Mouse (Mus musculus): ENCODE data around the gene Dst.

Gene Dst

GRCm38 (mm10) chr1:33989643-33990042 lies 81.6 kb downstream of the Dst start:
- DNase-seq: no peak

- no peak for DNase-seq
These were observed 83.0 kb downstream of the Dst start for GRCm38 (mm10) chr1:33991067-33991466.

DNA sequence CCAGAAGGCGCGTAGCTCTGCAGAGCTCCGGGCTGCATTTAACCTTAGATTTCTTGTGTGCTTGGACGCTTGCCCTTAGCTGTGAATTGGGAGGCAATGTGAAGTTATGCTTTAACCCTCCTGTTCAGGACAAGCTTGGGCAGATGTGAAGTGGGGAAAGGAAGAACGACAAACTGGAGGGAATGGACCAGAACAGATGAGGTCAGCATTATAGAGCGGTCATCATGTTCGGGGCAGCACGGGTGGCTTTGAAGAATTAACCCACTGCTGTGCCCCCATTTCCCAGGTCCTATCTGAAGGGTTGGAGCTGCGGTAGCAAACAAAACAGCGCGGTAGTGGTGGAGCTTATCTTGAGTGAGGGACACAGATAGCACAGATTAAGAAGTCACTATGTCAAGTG lies 84.8 kb downstream of the Dst start:
- no peak for DNase-seq

DNA sequence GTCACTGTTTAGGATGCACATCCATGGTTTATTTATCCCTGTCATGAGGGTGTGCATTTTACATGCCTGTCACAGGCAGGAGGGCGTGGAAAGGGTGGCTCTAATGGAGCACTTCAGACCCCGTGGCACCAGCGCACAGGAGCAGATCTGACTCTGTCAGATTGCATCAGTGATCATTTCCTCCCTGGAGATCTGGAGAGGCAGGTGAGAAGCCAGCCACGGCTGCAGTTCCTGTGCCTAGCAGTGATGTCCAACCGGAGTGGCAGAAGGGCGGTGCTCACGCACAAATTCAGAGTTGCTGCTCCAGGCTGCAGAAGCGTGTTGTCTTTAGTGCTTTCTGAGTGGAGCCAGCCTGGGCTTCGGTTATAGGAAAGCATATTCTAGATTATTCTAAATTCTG lies 86.2 kb downstream of the Dst start:
- no peak for DNase-seq

DNA sequence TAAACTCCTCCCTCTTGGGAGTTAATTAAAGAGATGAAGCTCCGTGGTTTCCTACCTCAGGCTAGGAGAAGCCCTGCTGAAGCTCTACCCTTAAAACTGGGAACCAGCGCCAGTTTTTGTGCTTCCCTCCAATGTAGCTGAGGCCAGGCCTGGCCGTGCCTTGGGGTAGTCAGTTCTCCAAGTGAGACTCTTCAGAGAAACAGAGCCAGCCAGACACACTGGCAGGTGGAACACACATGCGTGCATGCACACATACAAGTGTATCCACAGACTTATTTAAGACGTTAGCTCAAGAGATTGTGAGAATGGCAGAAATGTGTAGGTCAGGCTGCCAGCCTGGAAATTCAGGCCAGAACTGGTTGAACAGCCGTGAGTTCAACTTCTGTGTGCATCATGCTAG lies 87.4 kb downstream of the Dst start:
- DNase-seq: no peak

- DNase-seq: no peak
These were observed 88.3 kb downstream of the Dst start for GRCm38 (mm10) chr1:33996105-33996887.

DNA sequence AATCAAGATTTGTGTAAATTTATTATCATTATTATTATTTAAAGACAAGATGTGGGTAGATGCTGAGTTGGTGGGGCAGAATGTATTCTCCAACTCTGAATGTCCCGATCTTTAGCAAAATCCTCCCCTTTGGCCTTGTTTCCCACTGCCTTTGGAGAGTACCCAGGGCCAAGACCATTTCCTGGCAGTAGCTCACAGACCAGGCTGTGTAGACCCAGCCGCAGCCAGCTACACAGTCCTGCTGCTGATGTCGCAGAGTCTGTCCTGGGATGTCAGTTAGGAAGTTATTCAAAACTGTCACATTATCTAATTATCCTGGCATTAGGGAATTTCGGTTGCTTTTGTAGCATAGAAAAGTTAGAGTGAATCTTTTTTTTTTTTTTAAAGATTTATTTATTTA lies 94.3 kb downstream of the Dst start:
- DNase-seq: no peak

- DNase-seq: no peak
These were observed 94.9 kb downstream of the Dst start for GRCm38 (mm10) chr1:34002970-34003369.

GRCm38 (mm10) chr1:34005238-34005725 lies 97.3 kb downstream of the Dst start:
- peak; percentile 38 for DNase-seq

DNA sequence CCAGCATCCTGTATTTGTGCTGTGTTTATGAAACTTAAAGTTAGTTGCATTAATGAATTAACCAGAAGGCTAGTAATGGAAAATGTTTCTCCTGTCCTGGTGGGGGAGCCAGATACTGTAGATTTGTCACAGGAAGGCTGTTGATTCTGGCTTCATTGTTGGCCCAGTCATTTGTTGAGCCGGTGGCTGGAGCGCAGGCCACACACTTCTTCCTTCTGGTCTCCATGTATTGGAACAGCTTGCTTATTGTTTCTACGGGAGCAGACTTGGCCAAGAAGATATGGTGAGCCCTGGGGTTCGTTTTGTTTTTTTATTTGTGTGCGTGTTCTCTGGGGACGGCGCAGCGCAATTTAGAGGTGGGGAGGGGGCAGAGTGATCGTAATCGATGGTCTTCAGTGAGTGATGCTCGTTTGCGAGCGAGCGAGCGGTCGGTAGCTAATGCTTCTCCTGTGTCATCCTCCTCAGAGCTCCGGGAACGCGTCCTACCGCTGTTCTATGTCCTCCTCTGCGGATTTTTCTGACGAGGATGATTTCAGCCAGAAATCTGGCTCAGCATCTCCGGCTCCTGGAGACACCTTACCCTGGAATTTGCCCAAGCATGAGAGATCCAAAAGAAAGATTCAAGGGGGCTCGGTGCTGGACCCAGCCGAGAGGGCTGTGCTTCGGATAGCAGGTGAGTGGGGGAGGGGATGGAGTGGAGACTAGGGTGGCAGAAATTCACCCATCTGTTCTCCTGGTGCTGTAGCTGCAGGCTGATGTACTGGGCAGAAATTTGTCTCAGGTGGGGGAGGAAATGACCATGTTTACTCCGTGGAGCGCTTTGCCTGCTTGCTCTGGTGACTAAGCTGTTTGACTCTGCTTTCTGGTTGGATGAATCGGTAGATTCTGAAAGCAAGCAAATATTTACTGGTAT lies 98.0 kb downstream of the Dst start:
- DNase-seq: peak; percentile 91

- DNase-seq: peak; percentile 37
These were observed 98.9 kb downstream of the Dst start for GRCm38 (mm10) chr1:34006828-34007361.

DNA sequence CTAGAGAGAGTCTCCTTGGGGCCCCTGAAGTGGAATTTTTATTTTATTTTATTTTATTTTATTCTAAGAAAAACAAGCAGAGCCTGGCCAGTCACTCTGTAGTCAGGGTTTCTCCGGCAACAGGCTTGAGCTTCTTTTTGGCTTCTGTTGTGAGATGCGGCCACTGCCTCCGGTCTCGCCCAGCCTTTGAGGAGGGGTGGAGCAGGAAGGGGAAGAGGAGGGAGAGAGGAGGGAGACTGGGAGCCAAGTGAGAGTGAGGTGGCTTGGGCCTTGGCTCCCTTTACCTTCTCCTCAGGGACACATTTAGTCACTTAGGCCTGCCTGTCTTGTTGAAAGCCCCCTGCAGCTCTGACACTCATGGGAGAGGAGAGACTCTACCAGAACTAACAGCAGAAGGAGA lies 99.4 kb downstream of the Dst start:
- peak; percentile 48 for DNase-seq

- DNase-seq: peak; percentile 49
These were observed 103.1 kb downstream of the Dst start for GRCm38 (mm10) chr1:34011051-34011677.

DNA sequence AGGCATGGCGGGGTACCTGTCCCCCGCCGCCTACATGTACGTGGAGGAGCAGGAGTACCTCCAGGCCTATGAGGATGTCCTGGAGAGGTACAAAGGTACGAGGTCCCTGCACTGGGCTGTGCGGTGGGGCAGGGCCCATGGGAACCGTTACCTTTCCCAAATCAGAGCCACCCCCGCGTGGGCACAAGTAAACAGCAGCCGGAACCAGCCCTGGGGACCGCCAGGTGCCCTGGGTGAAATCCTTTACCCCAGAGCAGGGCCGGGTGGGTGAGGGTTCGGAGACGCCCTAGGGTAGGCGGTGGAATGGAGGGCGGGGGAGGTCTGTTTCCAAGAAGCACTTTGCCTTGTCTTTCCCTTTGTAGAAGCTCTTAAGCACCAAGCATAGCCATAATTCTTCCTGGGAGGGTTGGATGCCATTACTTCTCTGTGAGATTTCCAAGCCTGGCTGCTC lies 103.8 kb downstream of the Dst start:
- DNase-seq: no peak

DNA sequence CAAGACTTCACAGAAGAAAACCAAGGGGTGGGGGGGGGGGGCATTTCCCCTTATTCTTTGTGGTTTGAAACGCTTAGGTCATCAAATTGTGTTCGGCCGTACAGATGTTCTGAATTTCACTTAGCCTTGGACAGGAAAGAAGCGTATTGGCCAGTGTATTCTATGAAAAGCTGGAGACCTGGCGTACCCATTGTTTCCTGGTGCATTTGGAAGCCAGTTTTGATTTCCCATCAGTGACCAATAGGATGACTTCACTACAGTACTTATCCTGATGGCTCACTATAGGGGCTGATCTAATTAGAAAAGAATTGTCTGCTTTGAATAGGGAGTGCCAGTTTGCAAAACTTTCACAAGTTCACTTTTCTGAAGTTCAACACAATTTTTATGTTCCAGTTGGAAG lies 105.5 kb downstream of the Dst start:
- DNase-seq: no peak

DNA sequence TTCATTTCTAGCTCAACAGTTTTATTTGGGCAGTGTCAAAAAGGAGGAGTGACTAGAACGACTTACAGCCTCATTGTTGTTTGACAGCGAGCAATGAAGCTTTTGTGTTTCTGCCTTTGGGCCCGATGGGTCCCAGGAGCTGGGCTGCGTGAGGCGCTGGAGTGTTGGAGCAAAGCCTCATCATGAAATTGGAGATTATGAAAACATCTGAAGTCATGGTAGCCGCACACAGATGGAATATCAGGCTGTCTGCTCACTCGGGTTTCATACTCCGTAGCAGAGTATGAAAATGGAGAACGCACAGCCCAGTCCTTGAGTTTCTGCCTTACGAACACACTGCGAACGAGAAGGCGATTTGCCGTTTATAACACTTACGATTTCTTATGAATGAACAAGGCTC lies 108.8 kb downstream of the Dst start:
- no peak for DNase-seq

- DNase-seq: no peak
These were observed 109.3 kb downstream of the Dst start for GRCm38 (mm10) chr1:34017323-34017722.

DNA sequence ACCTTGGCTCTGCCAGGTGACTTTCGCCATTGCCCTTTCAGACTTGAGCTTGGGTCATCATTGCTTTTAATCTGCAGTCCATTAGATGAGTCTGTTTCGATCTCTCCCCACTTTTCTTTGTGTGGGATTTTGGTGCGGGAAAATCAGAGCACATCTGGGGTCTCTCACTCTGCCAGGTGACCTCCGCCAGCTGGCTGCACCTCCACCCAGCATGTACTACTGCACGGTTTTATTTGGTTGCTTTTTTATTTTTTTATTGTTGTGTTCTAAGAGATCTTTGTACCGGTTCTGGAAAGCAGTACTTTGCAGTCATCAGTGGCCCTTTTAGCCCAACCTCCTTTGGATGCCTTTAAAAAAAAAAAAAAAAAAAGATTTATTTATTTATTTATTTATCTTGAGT lies 112.6 kb downstream of the Dst start:
- DNase-seq: no peak

DNA sequence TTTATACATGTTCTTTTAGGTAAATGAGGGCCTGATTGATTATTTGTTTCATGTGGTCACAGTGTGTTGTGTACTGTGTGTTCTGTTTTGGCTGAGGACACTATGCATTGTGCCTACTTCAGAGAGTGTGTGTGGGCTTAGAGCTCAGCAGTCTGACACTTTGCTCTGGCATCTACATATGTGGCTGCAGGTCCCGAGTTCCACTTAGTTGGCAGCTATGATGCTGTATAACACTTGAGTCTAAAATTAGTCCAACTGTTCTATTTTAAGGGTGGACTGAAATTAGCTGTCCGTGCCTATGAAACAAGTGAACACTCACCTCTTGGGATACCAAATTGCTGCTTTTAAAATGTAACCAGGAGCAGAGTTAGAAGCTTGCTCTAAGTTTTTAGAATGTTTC lies 113.5 kb downstream of the Dst start:
- DNase-seq: peak; percentile 54

GRCm38 (mm10) chr1:34023154-34023553 lies 115.1 kb downstream of the Dst start:
- no peak for DNase-seq

DNA sequence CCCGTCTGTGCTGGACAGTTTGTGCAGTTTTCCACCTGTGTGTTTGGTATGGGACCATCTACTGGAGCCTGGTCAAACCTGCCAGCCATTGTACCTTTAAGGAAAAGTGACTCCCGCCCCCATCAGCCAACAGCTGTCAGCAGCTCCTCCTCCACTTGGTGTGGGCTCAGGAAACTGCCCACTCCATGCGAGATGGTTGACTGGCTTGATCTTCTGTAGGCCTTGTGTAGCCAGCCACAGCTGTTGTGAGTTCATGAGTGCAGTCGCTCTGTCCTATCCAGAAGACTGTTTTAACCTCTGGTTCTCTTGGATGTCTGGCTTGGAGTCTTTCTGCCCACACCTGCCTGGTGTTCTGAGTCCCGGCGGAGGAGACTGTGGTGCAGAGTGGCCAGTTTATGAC lies 117.9 kb downstream of the Dst start:
- DNase-seq: no peak

DNA sequence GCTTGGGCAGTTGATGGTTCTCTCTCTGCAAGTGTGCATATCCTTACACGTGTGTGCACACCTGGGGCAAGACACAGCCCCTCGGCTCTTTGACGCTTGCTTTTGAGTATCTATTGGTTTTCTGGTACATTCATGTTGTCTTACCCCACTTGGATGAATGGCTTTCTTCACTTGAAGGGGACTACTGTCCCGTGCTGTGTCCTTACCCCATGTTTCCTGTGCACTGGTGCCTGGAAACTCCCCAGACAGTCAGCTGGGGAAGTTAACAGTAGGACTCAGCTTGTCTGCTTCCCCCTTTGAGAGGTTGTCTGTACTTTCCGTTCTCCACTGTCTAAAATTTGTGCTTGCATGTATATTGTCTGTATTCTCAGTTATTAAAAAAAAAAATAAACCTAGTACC lies 120.7 kb downstream of the Dst start:
- DNase-seq: no peak
